Mouse (Mus musculus): ENCODE results near the gene Gadd45a.
A peak's percentile ranks its signal among the peaks of the same experiment; 100 is the strongest.
"Not testable (repeated sequence)": the region's sequence is repeated elsewhere in the genome, so short reads cannot be mapped to it uniquely, and the experiment has no call there.

Gadd45a gene

GRCm38 (mm10) chr6:67048052-67048691 lies 10.9 kb upstream of the Gadd45a start:
- no peak for DNase-seq (ENCODE audit: low spot score)

GRCm38 (mm10) chr6:67046937-67047336 lies 9.7 kb upstream of the Gadd45a start:
- DNase-seq (ENCODE audit: low spot score) = no peak

DNA sequence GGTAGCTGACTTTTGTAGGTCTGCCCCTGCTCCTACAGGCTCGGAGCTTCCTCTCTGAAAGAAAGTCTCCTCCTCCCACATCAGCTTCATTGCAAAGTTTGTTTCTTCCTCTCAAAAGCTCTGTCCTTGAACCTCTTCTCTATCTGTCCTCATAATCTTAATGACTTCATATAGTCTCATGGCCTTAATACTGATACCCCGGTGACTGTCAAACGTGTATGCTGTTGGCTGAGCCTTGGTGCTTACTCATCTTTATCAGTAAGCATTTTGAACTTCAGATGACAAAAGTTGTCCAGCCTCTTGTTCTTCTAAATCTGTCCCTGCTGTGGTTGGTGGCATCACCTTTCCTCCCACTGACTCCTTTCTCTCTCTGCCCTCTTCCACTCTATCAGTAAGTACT lies 8.2 kb upstream of the Gadd45a start:
- no peak for DNase-seq (ENCODE audit: low spot score)

DNA sequence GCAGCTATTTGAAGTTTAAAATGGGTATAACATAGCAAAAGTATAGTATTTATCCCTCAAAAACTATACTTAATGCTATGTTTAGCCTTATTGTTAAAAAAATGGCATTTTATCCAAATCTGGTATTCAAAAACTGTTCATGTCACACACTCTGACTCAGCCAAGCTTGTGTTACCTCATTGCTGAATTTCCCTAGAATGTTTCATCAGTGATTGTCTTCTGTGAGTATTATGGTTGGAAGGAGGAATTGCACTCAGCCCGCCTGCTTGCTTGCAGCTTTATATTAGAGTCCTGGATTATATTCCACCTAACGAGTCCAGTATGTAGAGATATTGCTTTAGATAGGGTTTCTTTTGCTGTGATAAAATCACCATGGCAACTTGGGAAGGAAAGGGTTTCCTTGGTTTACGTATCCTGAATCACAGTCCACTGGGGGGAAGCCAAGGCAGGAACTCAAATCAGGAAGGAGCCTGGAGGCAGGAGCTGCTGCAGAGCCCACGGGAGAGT lies 3.7 kb upstream of the Gadd45a start:
- DNase-seq (ENCODE audit: low spot score) = no peak

- no peak for DNase-seq (ENCODE audit: low spot score)
These were observed 1.7 kb upstream of the Gadd45a start for GRCm38 (mm10) chr6:67038964-67039363.

DNA sequence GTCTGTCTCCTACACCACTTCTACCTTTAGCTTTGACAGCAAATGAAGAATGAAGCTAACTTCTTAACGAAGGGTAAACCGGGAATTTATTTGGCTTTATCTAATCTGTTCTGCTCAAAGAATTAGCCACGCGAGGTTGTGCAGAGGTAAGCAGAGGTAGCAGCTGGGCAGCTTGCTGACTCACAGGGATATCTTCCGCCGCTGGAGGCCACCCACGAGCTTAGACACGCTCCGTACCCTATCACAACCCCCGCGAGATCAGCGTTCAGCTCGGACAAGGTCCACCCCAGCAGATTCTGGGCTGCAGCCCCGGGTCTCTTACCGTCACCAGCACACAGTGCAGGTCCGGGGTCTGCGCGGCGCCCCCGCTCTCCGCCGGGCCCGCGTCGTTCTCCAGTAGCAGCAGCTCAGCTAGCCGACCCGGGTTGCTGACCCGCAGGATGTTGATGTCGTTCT lies 873 bp downstream of the Gadd45a start:
- DNase-seq (ENCODE audit: low spot score) = peak; percentile 89

DNA sequence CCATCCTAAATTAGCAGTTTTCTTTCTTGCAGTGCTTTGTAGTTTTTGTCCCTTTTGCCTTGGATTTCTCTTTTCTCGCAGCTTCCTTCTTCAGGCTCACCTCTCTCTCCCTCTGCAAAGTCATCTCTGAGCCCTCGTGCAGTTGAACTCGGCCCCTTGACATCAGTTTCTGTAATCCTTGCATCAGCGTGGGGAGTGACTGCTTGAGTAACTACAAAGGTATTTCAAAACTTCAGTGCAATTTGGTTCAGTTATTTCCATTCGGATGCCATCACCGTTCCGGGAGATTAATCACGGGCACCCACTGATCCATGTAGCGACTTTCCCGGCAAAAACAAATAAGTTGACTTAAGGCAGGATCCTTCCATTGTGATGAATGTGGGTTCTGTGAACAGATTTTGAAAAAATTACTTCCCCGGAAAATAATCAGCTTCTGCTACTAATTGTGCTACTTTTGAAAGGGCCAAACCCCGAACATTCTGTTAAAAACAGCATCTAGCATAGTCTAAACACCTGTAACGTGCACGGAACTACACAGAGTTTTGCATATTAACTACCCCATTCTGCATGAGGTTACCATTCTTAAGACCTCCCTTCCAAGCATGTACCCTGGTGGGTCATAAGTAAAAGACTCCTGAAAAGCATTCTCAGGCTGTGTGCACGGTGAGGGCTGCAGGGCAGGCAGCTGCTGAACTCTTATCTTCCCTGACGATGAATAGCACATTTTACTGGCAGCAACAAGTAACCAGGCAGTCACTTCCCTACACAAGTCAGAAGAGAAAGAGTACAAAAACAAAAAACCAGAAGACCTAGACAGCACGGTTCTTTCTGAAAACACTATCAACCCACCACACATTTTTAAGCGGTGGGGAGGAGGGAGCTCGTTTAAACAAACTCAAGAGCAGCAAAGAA lies 1.6 kb downstream of the Gadd45a start:
- DNase-seq (ENCODE audit: low spot score) = no peak

- no peak for DNase-seq (ENCODE audit: low spot score)
These were observed 2.7 kb downstream of the Gadd45a start for GRCm38 (mm10) chr6:67034331-67035130.

- DNase-seq (ENCODE audit: low spot score) = no peak
These were observed 3.7 kb downstream of the Gadd45a start for GRCm38 (mm10) chr6:67033604-67034003.

DNA sequence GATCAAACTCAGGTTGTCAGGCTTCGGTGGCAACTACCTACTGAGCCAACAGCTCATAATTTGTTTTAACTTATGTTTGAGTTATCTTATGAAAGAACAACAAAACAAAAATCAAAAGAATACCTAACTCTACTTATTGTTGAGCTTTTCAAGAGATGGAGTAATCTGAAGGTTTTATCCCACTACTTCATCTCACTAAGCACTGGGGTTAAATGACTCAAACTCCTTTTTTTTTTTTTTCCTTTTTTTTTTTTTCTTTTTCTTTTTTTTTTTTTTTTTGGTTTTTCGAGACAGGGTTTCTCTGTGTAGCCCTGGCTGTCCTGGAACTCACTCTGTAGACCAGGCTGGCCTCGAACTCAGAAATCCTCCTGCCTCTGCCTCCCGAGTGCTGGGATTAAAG lies 4.3 kb downstream of the Gadd45a start:
- not testable (repeated sequence) for DNase-seq (ENCODE audit: low spot score)

DNA sequence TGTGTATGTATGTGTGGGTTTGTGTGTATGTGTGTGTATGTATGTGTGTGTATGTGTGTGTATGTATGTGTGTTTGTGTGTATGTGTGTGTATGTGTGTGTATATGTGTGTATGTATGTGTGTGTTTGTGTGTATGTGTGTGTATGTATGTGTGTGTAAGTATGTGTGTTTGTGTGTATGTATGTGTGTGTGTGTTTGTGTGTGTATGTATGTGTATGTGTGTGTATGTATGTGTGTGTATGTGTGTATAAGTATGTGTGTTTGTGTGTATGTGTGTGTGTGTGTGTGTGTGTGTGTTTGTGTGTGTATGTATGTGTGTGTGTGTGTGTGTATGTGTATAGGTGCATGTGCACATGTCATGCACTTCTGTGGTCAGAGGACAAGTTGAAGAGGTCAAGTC lies 4.7 kb downstream of the Gadd45a start:
- DNase-seq (ENCODE audit: low spot score) = not testable (repeated sequence)

GRCm38 (mm10) chr6:67030846-67031245 lies 6.4 kb downstream of the Gadd45a start:
- no peak for DNase-seq (ENCODE audit: low spot score)

- DNase-seq (ENCODE audit: low spot score) = no peak
These were observed 6.8 kb downstream of the Gadd45a start for GRCm38 (mm10) chr6:67030416-67030815.

DNA sequence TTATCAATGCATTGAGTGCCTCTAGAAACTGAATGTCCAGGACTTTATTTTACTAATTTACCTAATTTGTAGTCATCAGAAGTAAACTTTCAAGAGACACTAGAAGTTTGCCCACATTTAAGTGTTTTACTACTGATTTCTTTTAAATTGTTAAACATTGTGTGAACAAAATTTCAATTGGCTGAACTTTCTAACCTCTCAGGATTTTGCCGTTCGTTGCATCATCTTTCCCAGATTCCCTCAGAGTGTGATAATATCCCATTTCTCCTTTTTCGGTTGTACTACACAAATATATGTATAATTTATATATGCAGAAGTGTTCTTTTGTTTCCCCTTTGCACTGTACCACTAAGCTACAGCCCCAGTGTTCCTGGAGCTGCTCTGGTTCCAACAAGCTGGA lies 7.3 kb downstream of the Gadd45a start:
- no peak for DNase-seq (ENCODE audit: low spot score)

- no peak for DNase-seq (ENCODE audit: low spot score)
These were observed 7.8 kb downstream of the Gadd45a start for GRCm38 (mm10) chr6:67029312-67029950.

- DNase-seq (ENCODE audit: low spot score) = no peak
These were observed 9.7 kb downstream of the Gadd45a start for GRCm38 (mm10) chr6:67027438-67028142.

- no peak for DNase-seq (ENCODE audit: low spot score)
These were observed 10.6 kb downstream of the Gadd45a start for GRCm38 (mm10) chr6:67026661-67027060.

DNA sequence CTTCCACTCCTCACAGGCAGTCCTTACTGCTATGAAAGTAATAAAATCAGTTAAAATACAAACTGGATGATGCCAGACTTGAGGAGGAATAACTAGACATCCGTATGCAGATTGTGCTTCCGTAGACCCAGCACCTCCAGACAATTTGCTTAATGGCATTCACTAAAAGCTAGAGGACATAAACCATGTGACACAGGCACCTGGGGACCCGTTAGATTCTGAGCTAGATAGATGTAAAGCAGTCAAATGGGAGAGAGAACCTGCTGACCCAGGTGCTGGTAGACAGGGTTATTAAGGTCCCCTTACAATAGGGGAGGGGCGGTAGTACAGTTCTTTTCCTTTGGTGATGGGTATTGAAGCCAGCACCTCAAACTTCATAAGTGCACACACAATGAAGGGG lies 13.5 kb downstream of the Gadd45a start:
- DNase-seq (ENCODE audit: low spot score) = no peak

DNA sequence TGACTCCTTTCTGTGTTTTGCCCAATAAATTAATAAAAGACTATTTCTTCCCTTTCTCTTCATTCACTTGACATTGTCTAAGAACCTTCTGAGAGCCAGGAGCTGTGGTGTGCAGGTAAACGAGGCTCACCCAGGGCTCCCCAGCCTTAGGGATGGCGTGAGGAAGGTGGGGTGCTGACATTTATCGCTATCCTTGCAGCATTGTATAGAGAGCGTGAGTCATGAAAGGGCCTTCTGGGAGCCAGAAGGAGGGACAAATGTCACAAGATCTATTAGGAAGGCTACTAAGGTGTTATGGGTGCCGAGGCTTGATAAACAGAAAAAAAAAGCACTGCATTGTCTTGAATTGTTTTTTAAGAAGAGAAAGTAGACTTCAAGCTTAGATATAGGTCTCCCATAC lies 15.9 kb downstream of the Gadd45a start:
- DNase-seq (ENCODE audit: low spot score) = no peak

DNA sequence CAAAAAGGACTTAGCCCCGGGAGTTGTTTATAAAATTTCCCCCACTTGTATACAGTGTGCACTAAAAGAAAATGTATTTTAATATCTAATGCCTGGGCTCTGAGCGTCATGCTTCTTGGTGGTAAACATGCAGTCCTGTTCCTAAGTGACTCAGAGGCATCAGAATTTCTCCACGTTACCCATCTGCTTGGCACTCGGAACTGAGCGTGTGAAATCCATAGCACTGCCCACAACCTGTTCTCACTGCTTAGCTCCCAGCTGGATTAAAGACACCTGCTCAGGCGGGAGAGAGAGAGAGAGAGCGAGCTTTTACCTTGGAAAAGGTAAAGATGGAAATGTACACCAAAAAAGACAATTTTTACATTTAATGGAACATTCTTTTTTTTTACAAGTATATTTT lies 18.3 kb downstream of the Gadd45a start:
- DNase-seq (ENCODE audit: low spot score) = not testable (repeated sequence)

DNA sequence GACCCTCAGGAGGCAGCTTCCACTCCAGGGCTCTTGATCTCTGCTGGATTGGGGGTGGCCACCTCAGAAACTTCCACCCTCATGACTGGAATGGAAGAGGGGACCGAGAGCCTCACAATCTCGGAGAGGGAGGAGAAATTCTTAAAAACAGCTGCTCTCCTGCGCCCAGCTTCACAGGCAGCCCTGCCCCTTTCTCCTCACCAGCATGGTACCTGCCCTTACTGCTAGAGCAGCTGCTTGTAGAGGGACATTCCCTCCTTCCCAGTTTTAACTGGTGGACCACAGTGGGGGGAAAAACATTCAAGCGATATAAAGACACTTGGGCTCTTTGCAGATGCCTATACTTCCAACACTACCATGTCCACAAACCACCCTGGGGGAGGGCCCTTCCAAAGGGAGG lies 18.9 kb downstream of the Gadd45a start:
- DNase-seq (ENCODE audit: low spot score) = no peak

Data from urinary bladder, postnatal 14 days (tissue).